Mouse (Mus musculus): Measurements from ENCODE around the gene Nme3.

DNA sequence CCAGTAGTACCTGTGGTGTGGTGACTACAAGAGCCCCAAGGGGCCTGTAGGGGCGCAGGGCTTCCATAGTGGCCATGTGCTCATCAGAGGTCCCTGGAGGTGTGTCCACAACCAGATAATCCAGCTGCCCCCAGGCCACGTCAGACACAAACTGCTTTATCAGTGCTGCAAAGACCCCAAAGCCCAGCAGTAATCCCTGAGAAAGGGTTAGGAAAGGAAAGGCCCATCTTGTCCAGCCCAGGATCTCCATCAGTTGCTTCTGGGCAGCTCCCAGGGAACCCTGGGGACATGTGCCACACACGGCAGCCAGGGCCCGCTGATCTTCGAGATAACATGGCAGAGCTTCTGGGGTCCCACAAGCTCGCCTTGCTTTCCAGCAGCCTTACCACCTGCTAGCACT, 11.9 kb upstream of the Nme3 start:
- TF ChIP-seq GATA1 (IDR thresholded peaks at IDR 0.05; ENCODE audit: borderline replicate concordance, low read length) (no peak), FLI1 (IDR thresholded peaks at IDR 0.05; ENCODE audit: low read length) (no peak)
